Mouse (Mus musculus) embryo, embryonic 10.5 days (tissue): ENCODE data around the gene Lmntd2.

ENCODE experiments used
- DNase-seq: peaks from one replicate; pipeline ENCODE4 v3.0.0-alpha.2; 2015; ENCODE audit warnings: low spot score

The Lmntd2 gene

DNA sequence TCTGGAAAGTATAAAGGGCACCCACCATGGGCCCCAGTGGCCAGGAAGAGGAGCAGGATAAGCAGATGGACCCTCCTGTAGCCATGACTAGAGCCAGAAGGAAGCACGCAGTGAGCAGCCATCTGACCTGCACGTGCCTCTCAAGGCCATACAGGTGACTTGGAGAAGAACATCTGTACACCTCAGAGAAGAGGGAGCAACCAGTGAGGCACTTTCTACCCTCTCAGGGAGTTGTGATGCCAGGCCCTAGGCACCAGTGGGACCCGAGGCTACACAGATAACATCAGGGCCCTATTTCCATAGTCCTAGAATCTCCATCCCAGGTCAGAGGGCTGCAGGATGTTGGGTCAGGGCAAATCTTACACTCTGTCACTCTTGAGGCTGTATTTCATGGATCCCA is 23.7 kb downstream of the Lmntd2 start:
- no peak for DNase-seq

DNA sequence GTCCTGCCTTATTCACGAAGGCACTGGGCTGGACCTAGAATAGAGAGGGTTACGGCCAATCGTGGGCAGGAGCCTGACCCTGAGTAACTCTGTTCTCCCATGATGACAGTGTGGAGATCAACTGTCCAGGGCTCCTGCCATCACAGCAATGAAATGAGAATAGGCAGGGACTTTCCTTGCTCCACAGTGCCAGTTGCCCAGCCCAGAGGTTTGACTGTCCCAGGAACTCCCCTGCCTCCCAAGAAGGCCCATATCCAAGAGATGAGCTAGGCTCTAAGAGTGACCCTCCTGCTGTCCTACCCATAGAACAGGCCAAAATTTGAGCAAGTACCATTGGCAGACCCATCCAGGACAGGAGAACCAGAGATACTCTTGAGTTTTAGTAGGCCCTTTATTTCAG is 25.1 kb downstream of the Lmntd2 start:
- no peak for DNase-seq

DNA sequence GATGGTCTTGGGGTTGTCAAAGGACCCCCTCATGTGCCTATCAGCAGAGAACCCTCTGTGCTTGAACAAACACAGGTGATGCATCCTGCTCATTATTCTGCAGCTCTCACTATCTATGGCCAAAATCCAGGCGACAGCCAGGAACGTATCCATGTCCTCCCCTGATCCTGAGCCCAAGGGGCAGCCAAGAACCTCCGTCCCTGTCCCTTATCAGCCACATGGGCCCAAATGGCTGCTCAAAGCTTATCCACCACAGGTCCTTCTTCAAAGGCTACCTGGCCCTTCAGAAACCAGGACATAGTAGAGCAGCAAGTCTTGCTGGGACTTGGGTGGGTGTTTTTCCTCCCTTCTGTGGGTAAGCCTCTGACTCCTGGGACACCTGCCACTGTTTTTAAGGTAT is 25.7 kb downstream of the Lmntd2 start:
- no peak for DNase-seq

DNA sequence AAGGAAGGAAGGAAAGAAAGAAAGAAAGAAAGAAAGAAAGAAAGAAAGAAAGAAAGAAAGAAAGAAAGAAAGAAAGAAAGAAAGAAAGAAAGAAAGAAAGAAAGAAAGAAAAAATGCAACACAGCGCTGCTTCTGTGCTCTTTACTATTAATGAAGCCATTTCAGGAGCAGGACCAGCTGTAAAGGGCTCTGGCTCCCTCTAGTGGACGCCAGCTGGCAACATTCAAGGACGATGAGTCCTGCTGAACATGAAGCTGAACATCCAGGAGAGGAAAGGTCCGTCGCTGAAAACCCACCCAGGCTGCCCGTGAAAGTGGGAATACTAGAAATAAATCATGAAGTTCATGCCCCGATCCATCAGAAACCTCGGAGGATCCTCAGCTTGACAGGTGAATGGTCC is 37.7 kb downstream of the Lmntd2 start:
- peak; percentile 94 for DNase-seq

DNA sequence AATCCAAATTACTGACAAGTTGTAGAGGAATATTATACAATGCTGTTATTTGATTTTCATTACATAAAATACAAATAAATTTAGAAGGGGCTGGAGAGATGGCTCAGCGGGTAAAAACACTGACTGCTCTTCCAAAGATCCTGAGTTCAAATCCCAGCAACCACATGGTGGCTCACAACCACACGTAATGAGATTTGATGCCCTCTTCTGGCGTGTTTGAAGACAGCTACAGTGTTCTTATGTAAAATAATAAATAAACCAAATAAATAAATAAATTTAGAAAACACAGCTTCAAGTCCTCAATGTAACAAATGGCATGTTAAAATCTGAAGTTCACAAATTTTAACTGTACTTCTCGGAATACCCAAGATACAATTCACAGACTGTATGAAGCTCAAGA is 38.8 kb downstream of the Lmntd2 start:
- DNase-seq, result no peak

DNA sequence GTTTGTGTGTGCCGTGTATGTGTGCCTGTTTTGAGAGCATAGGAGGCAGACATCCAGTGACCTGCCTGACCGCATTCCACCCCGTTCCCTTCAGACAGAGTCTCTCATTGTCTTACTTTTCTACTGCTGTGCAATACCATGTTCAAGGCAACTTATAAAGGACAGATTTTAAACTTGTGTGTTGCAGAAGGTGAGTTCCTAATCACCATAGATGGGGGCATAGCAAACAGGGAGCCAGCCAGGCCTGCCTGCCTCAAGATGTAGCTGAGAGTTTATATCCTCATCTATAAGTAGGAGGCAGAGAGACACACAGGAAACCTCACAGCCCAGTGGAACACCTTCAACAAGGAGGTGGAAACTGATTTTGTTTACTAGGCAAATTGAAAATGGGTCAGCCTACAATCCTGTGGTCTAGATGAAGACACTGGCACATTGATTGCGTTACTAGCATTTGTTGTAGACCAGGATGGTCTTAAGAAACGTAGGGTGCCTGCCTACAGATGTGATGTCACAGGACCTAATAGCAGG is 40.5 kb downstream of the Lmntd2 start:
- no peak for DNase-seq

DNA sequence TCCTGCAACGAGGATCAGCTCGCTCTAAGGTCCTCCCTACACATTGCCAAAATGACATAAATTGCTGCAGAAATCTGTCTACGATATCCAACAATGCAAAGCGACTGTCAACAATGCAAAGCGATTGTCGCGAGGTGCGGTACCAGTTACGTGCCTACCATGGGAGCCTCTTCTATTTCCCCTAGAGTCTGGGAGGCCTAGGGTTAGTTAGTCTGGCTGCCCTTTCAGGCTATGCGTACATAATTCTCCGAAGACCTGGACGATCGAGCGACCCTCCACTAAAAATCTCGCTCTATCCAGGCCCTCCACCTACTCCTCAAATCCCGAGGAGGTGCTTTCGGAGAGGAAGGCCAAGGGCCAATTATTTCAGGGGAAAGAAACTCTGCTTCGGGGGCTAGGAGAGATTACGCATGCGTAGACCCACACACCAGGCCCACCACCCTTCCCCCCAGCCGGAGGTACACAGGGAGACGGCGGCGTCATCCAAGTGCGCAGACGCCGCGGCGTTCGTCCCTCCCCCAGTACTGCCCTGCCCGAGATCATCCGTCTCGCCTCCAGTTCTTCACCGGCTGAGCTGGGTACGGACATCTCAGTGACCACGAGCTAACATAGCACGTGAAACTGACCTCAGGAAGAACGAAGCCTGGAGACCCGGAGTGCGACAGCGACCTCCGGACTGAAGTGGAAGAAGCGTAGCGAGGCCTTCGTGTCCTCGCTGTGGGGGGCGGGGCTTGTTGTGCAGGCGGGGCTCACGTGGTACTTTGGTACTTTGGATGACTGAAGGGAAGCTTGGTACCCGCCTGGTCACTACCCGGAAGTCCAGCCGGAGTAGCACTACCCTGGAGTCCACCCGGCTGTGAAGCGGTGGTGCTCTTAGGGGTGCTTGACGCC is 41.5 kb downstream of the Lmntd2 start, which contains the start of gene Rnh1:
Rnh1 (minus strand) TSS at position 742 of the 891 bp plus-strand sequence.
- peak; percentile 96 for DNase-seq

DNA sequence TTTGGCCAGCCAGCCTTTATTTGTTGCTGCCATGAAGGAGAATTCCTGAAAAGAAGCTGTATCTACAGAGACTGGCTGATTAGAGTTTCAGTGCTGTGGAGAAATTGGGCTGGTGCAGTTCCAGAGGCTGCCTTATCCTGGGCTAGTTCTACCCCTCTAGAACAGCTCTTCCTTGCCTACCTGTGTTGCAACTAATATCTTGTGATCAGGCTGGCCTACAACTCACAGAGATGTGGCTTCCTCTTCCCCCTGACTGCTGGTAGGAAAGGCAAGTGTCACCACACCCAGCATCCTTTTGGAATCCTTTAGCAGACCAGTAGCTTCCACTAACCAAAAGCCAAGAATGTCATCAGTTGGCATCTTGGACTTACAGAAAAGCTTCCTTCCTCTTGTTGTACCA is 44.0 kb downstream of the Lmntd2 start:
- no peak for DNase-seq

DNA sequence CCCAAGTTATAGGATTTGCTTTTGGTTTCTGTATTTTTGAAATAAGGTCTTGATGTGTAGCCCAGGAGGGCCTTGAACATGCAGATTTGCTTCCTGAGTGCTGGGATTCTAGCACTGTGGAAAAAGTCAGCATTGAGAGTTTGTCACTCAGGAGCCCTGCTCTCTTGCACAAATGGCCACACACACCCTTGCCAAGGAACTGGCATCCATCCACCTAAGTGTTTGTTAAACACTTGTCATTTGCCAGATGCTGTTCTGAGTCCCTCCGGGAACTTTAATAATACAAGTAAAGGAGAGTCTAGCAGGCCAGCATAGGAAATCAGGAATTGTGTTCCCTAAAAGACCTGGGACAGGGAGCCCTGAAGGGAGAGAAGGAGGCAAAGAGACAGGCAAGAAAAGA is 44.6 kb downstream of the Lmntd2 start:
- DNase-seq, result no peak

DNA sequence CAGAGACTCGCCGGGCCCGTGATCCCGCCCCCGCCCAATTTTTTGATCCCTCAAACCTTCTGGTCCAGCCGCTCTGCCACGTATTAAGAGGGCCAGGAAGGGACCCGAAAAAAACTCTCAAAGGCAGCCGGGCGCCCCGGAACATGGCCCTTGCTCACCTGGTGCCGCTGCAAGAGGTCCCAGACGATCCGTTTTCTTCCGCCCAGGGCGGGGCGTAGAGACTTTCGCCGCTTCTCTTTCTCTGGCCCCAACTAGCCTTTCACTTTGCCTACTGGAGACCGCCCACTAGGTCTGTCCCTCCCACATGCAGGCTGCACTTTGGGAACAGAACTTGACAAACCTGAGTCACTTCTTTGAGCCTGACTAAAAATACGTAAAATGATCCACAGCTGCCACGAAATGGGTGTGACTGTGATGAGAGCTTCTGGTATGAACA is 45.3 kb downstream of the Lmntd2 start:
- peak; percentile 68 for DNase-seq

DNA sequence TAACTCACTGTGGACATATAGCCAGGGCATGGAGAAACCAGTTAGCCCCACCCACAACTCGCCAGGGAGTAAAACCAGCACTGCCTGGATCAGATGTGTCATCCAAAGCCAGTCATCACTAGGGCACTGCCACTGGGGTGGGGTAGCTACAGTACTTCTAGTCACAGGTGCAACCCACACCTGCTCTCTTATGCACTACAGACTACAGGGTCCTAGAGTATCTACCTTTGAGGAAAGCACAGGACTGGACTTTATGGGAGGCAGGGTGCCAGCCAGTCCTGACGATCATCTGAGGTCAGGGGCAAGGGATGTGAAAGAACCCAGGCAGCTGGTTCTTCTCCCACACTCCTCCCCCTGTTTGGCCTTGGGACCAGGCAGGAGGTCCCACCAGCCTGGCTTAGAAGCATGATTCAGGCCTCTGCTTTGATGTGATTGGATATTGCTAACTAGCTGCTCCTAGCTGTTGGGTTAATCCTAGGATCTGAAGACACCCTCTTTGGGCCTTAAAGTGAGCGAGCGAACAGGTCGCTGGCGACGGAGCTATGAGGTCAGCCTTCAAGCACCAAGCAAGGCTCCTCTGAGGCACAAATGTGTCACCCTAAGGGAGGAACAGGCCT is 45.9 kb downstream of the Lmntd2 start:
- DNase-seq, result peak; percentile 27

DNA sequence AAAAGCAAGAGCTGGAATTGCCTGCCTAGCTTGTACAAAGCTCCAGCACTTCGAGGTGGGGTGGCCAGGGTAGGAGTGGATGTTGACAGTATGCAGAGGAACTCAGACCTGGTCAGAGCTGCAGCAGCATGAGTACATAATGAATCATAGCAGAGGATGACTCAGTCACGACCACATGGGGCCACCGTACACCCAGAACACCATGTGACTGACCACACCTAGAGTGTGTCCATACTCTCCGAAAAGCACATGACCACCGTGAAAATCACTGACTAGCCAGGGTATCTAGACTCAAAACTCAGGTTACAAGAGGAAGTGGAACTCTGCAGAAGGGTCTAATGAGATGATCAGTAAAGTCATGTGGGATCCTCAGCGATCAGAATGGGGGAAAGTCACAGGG is 49.0 kb downstream of the Lmntd2 start:
- no peak for DNase-seq

DNA sequence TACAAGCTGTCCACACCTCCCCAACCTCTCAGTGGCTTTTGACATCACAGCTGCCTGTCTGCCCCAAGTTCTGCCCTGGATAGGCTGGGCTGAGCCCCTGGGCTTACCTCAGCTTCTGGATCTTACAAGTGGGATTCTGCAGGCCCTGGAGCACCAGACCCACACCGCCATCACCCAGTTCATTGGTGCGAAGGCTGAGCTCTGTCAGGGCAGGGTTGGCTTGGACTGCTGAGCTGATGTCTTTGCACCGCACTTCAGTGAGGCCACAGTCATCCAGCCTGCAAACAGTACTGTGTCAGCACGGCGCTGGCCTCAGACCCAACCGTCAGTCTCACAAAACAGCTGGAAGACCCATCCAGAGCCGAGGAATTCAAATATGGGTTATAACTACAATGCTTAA is 49.5 kb downstream of the Lmntd2 start:
- DNase-seq, result no peak
